Mouse (Mus musculus) kidney, postnatal 25 days (tissue): ENCODE data around the gene Baiap2l1.
"Not testable (repeated sequence)": the region's sequence is repeated elsewhere in the genome, so short reads cannot be mapped to it uniquely, and the experiment has no call there.

ENCODE experiments used
- DNase-seq, 2 experiments: peaks; one replicate each; pipeline ENCODE4 v3.0.0; 2021; ENCODE audit warnings: mixed read lengths in 2 of 2

The Baiap2l1 gene

GRCm38 (mm10) chr5:144344592-144344991 lies 13.3 kb downstream of the Baiap2l1 start:
- no peak for DNase-seq

- no peak for DNase-seq
These were observed 16.8 kb downstream of the Baiap2l1 start for GRCm38 (mm10) chr5:144341085-144341484.

DNA sequence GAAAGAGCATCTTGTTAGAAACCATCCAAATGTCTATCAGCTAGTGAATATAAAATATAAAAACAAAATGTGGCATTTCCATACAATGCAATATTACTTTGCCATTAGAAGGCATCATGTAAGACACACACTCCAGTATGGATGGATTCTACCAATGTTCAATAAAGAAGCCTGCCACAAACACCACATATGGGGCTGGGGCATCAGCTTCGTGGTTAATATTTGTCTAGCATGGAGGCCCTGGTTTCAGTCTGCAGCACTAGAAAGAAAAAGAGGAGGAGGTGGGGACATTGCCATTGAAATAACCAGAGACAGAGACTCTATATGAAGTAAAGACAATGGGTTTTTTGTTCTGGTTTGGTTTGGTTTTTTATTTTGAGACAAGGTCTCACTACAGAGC lies 19.1 kb downstream of the Baiap2l1 start:
- DNase-seq = no peak

GRCm38 (mm10) chr5:144335357-144335756 lies 22.6 kb downstream of the Baiap2l1 start:
- not testable (repeated sequence) for DNase-seq

- DNase-seq = no peak
These were observed 23.9 kb downstream of the Baiap2l1 start for GRCm38 (mm10) chr5:144334010-144334409.

- no peak for DNase-seq
These were observed 35.2 kb downstream of the Baiap2l1 start for GRCm38 (mm10) chr5:144322717-144323116.

DNA sequence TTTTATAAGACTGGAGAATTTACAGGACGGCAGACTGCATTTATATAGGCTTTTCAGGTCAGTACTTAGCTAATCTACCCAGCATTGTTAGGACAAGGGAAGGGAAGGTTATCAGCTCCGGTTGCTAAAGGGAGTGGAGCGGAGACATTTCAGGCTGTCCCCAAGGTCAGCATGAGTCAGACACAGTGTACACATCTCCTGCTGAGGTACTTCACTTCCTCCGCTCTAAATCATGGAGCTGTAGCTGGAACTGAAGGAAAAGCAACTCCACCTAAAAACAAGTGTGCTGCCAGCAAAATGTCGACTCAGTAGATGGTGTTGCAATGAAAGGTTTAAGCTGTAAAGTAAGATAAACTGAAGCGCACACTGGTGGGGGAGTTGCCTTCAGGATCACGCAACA lies 36.2 kb downstream of the Baiap2l1 start:
- DNase-seq = no peak

GRCm38 (mm10) chr5:144318286-144318685 lies 39.6 kb downstream of the Baiap2l1 start:
- DNase-seq = no peak

- DNase-seq = no peak
These were observed 40.5 kb downstream of the Baiap2l1 start for GRCm38 (mm10) chr5:144317426-144317825.

DNA sequence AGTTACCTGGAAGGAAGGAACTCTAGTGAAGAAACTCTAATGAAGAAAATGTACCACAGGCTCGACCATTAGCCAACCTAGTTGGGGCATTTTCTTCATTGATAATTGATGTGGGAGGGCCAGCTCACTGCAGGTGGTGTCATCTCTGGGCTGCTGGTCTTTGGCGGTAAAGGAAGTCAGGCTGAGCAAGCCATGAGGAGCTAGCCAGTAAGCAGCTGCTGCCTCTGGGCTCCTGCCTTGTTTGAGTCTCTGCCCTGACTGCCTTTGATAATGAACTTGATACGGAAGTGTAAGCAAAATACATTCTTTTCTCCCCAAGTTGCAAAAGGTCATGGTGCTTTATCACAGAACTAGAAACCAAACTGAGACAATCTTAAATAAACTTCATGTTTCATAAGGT lies 41.5 kb downstream of the Baiap2l1 start:
- DNase-seq = no peak

DNA sequence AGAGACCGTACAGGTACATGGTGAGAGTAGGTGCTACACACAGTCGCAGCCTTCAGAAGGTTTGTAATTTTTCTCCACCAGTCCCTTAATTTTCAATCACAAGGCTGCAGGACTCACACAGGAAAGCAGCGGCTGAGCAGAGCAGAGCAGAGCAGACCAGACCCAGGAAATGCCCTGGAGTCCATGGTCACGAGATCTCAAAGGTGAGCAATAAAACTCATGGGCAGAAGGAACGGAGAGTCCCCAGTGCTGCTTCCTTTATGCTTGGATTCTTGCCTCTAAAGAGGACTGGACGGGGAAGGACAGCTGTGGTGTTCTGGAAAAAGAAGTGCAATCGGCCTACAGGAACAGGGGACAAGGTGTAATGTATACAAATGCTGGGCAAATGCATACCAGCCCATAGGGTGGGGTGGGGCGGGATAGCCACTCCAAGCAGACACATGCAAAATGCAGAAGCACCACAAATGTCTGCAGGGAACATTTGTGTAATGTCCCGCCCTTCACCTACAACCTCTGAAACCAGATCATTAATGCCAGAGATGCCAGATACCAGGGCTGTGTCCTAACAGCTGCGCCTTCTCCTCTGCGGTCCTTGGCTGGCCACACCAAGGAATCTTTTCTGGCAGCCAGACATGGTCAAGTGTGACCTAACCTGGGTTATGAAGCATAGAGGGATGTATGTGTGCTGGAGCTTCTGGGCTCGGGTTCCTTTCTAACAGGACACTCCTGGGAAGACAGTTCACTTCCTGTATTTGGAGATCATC lies 43.0 kb downstream of the Baiap2l1 start:
- DNase-seq = peak in 1 of 2 experiments; percentile 52

DNA sequence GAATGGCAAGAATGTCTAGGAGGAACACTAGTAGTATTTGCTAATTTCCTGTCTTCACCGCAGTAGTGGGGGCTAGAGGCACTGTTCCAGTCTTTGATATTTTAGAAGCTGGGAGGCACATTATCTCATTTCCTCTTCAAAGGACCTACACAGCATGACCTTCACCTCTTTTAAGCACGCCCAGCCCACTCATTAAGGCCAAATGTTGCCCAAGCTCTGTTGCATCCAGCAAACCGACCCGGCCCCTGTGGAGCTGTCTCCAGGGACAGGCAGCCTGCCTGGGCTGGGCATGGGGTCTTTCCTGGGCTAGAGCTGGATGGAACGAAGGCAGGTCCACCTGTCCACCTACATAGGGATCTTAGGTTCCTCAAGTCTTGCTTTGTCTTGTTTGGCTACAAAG lies 44.6 kb downstream of the Baiap2l1 start:
- no peak for DNase-seq

DNA sequence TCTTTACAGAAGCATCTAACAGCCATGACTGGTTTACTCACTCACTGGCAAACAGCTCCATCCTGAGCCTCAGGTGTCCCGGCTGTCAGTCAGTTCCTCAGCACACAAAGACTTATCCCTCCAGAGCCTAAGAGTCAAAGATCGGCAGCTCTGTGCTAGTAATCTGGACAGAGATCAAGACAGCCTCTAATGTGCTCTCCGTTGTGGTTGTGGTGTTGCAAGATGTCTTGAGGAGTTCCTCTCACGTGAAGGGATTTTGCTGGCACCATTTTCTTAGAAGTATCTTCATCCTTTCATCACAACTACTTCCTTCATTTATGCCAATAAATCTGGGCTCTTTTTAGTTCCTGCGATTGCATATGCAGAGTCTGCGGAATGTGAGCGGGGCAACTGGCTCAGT lies 45.7 kb downstream of the Baiap2l1 start:
- no peak for DNase-seq

DNA sequence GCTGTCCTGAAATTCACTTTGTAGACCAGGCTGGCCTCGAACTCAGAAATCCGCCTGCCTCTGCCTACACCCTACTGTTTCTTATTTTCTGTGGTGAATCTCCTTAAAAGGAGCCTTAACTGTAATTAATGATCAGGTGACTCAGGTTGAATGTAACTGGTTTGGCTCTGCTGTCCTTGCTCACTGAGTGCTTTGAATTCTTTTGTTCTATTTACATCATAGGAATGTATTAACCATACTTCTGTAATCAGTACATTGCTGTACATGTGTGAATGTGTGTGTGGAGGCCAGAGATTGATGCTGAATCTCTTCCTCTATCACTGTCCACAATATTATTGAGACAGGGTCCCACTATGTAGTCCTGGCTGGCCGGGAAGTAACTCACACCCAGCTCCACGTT lies 49.0 kb downstream of the Baiap2l1 start:
- DNase-seq = no peak

DNA sequence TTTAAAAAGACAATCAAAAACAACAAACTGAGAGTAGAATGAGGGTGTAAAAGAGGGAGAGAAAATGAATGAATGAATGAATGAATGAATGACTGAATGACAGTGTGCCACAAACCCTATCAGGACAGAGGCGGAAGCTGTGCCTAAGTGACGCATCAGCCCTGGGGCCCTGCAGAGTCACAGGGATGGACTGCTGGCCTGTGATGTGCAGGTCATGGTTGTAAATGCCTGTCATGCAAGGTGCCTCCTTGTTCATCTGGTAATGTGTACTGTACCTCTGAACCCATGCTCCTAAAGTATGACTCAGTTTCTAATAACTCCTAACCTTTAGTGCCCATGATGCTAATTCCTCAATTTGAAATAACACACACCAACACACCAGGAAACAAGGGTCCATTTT lies 54.8 kb downstream of the Baiap2l1 start:
- DNase-seq = no peak

- DNase-seq = no peak
These were observed 61.8 kb downstream of the Baiap2l1 start for GRCm38 (mm10) chr5:144296090-144296604.

DNA sequence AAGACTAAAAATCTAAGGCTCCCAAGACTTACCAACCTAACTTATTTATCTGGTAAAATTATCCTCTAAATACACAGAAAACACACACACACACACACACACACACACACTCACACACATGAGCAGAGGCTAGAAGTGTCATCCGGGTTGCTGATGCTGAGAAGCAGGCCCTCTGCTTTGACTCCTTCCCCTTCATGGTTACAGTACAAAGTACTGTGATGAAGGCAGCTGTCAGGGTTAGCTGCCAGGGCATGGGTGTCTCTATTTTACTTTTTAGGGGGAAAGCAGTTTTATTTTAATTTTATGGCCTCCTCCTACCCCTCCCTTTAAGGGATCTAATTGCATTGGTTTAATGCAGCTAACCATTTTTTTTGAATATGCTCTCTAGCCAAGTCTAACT lies 62.6 kb downstream of the Baiap2l1 start:
- no peak for DNase-seq

DNA sequence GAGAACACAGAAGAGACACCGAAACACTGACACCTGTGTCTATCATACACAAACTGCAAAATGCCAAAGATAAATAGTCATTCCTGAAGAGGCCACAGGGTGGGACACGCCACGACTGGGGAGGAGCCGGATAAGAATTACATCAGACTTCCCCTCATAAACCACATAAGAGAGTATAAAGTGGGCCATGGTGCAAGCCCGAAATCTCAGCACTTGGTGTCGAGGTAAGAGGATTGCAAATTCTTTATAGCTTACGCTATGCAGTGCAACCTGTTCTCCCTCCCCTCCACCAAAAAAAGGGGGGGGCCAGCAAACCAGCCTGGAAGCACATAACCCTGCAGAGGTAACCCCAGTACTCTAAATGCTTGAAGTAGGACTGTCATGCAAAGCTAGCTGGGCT lies 63.0 kb downstream of the Baiap2l1 start:
- no peak for DNase-seq

GRCm38 (mm10) chr5:144289769-144290440 lies 68.0 kb downstream of the Baiap2l1 start:
- DNase-seq = no peak

DNA sequence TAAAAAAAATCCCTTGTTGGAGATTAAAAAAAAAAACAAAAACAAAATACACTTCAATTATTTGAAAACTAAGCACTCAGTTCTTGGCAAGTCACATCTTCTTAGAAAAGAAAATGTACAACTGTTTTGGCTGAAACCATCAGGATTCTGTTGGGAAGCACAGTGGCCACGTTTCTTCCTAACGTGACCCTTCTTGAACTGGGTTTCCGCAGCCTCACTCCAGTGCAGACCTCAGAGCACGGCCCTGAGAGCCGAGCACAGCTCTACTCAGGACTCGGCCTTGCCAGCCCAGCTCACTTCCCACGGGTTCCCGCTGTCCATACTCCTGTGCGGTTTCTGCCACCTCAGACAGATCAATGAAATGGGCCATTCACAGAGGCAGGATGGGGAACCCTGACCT lies 69.5 kb downstream of the Baiap2l1 start:
- DNase-seq = no peak

DNA sequence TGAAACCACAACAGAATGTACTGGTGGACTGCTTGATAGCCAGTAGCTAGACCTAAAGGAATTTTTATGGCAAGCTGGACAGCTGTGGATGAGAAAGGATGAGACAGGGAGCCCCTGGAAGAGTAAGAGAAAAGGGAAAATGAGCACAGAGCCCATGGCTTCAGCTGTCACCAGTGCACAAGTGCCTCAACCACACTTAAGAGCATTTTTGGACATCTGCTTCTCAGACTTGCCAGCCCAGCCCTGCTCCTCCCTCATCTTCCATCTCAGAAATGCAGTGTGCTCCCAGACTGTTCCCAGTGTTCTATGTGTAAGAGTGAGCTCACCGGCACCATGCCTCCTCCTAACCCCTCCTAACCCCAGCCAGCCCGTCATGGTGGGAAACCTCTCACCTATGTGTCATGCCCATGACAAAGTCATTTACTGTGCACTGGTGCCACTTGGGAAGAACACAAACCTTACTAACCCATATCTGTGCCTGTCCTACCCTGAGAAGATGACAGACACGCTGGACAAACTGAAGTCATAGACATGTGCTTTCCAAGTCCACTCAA lies 70.6 kb downstream of the Baiap2l1 start:
- no peak for DNase-seq

GRCm38 (mm10) chr5:144286591-144287266 lies 71.2 kb downstream of the Baiap2l1 start:
- no peak for DNase-seq

GRCm38 (mm10) chr5:144284599-144284998 lies 73.3 kb downstream of the Baiap2l1 start:
- no peak for DNase-seq
